Mouse (Mus musculus) liver, postnatal 0 days (tissue): Measurements from ENCODE around the gene Itih4. TPM values are rescaled to one million over a fixed set of nuclear protein-coding genes. Genes with fewer than 3 reads are reported as not detected.
A peak's percentile ranks its signal among the peaks of the same experiment; 100 is the strongest.

ENCODE experiments used
- ATAC-seq: fragments of 200-750 bp; cut with Nextera tagmentation; 2 replicates; pipeline ENCODE4 v1.8.0; 2017; ENCODE audit warnings: mild to moderate bottlenecking, moderate library complexity
- DNase-seq: peaks from one replicate; pipeline ENCODE4 v3.0.0-alpha.2; 2016
- H3K27ac ChIP-seq: fragments of 300-500 bp; sonication (generic); 2 replicates; pipeline ENCODE4 v1.5.1; 2014; ENCODE audit warnings: antibody characterized with exemption, moderate library complexity, mild to moderate bottlenecking, low read depth
- H3K27me3 ChIP-seq: fragments of 300-500 bp; sonication (generic); 2 replicates; pipeline ENCODE4 v1.6.1; 2014; ENCODE audit warnings: low read length, control low read depth, mixed read lengths; ENCODE audit not compliant: insufficient read depth
- H3K36me3 ChIP-seq: fragments of 300-500 bp; sonication (generic); replicated peaks from 2 replicates; pipeline ENCODE4 v1.6.1; 2014; ENCODE audit warnings: mild to moderate bottlenecking, control low read depth, low read length, moderate library complexity, mixed read lengths; ENCODE audit not compliant: insufficient read depth
- H3K4me1 ChIP-seq: fragments of 300-500 bp; sonication (generic); 2 replicates; pipeline ENCODE4 v1.6.1; 2014; ENCODE audit warnings: antibody characterized with exemption, mild to moderate bottlenecking, control low read depth; ENCODE audit not compliant: insufficient read depth
- H3K4me2 ChIP-seq: fragments of 300-500 bp; sonication (generic); 2 replicates; pipeline ENCODE4 v1.6.1; 2014; ENCODE audit warnings: low read depth, mild to moderate bottlenecking, low read length, moderate library complexity, mixed read lengths
- H3K4me3 ChIP-seq: fragments of 300-500 bp; sonication (generic); 2 replicates; pipeline ENCODE4 v1.5.1; 2014; ENCODE audit warnings: low read depth, low read length
- H3K9ac ChIP-seq: fragments of 300-500 bp; sonication (generic); replicated peaks from 2 replicates; pipeline ENCODE4 v1.6.1; 2014; ENCODE audit warnings: mild to moderate bottlenecking, moderate library complexity
- H3K9me3 ChIP-seq: fragments of 300-500 bp; sonication (generic); 2 replicates; pipeline ENCODE4 v1.6.1; 2016; ENCODE audit warnings: mild to moderate bottlenecking, control low read depth, low read length, mixed read lengths
- CTCF ChIP-seq: sonication (generic); IDR thresholded peaks from 2 replicates; pipeline ENCODE4 v1.5.1; 2016; ENCODE audit warnings: antibody characterized with exemption, low read depth
- EP300 ChIP-seq: IDR thresholded peaks from 2 replicates; pipeline ENCODE4 v1.6.1; 2016; ENCODE audit warnings: antibody characterized with exemption, low read depth, mild to moderate bottlenecking
- WGBS: fragments of 180-500 bp; shearing (Covaris S2); extraction: QIAGEN DNeasy Blood & Tissue Kit; methylation state at CpG from one replicate; pipeline ENCODE4 v1.1.7; 2014; ENCODE audit not compliant: insufficient replicate concordance; 5-methylcytosine and 5-hydroxymethylcytosine counted together
- polyA plus RNA-seq: library from polyadenylated mRNA; unstranded; fragments of >200 nt; fragmentation: Nextera tagmentation; extraction: Ambion mirVana; gene quantifications from 2 replicates; pipeline ENCODE4 v1.2.1, GENCODE M21; 2015

Itih4 gene
- polyA plus RNA-seq, 1 experiment from 2014 or later = 661 TPM

- H3K4me2 ChIP-seq = peak overlapping the region; percentile 66
- peak overlapping the region; percentile 74 for H3K9ac ChIP-seq
- H3K4me1 ChIP-seq = peaks cover 9% of the 10 kb centered on the region; the same call in 1 of the 2 replicates
- H3K27me3 ChIP-seq = no peaks in the 10 kb centered on the region
- WGBS = 43% methylated on average over 6 of the region's 8 CpGs
- H3K27ac ChIP-seq = peak overlapping the region; percentile 91
- H3K9me3 ChIP-seq = no peaks in the 10 kb centered on the region
- peaks cover 12% of the 10 kb centered on the region for H3K36me3 ChIP-seq
- H3K4me3 ChIP-seq = peak overlapping the region; percentile 50
- ATAC-seq = no peak
- TF ChIP-seq CTCF (no peak), EP300 (no peak)
- DNase-seq = no peak
These were observed 35.9 kb downstream of the Itih4 start for GRCm38 (mm10) chr14:30922053-30922670.

- H3K4me1 ChIP-seq = peaks cover 9% of the 10 kb centered on the region; the same call in 1 of the 2 replicates
- H3K9me3 ChIP-seq = no peaks in the 10 kb centered on the region
- peaks cover 7% of the 10 kb centered on the region; the same call in 1 of the 2 replicates for H3K36me3 ChIP-seq
- no peaks in the 10 kb centered on the region for H3K27me3 ChIP-seq
- DNase-seq (peak; percentile 78), ATAC-seq (peak; percentile 82)
- peak within 1 kb of the TSS; percentile 74 for H3K9ac ChIP-seq
- H3K27ac ChIP-seq = peak within 1 kb of the TSS; percentile 91
- 37% methylated on average over 6 of the region's 6 CpGs for WGBS
- H3K4me2 ChIP-seq = peak within 1 kb of the TSS; percentile 66
- TF ChIP-seq CTCF = no peak
- peak; percentile 81 for TF ChIP-seq EP300
- peak within 1 kb of the TSS; percentile 50 for H3K4me3 ChIP-seq
These were observed 37.3 kb downstream of the Itih4 start, which contains the start of gene Itih3 for GRCm38 (mm10) chr14:30923375-30924105. Gene Itih3, minus strand, starts transcription at chr14:30923760.

- no peaks in the 10 kb centered on the region for H3K27me3 ChIP-seq
These were observed 39.2 kb downstream of the Itih4 start for GRCm38 (mm10) chr14:30925492-30925891.

GRCm38 (mm10) chr14:30930386-30930785 is 44.1 kb downstream of the Itih4 start:
- Histone ChIP-seq H3K9ac (peak overlapping the region; percentile 26; the same call in 1 of the 2 replicates), H3K36me3 (peaks cover 14% of the 10 kb centered on the region), H3K9me3 (no peaks in the 10 kb centered on the region), H3K4me1 (peaks cover 8% of the 10 kb centered on the region), H3K4me3 (no peak overlapping the region), H3K27ac (peak overlapping the region; percentile 88), H3K4me2 (peak overlapping the region; percentile 38; the same call in 1 of the 2 replicates), H3K27me3 (no peaks in the 10 kb centered on the region)
- peak; percentile 82 for ATAC-seq
- DNase-seq = peak; percentile 73
- 56% methylated on average over 4 of the region's 4 CpGs for WGBS
- TF ChIP-seq CTCF (no peak), EP300 (peak; percentile 69)

More at GRCm38 (mm10) chr14:30925492-30925891, 39.2 kb downstream of the Itih4 start:
- Histone ChIP-seq H3K9me3 (no peaks in the 10 kb centered on the region), H3K27ac (peak overlapping the region; percentile 60), H3K4me3 (no peak overlapping the region), H3K4me2 (no peak overlapping the region), H3K9ac (no peak overlapping the region), H3K4me1 (peaks cover 12% of the 10 kb centered on the region), H3K36me3 (0 out of 2 replicates have a peak, but pooled peaks cover 2% of the 10 kb centered on the region)
- ATAC-seq (peak; percentile 56), DNase-seq (no peak)
- peak; percentile 61 for TF ChIP-seq EP300
- no peak for TF ChIP-seq CTCF
- 70% methylated on average over 3 of the region's 3 CpGs for WGBS

GRCm38 (mm10) chr14:30933351-30933750 is 47.1 kb downstream of the Itih4 start:
- no peak for DNase-seq
- WGBS = 78% methylated on average over 9 of the region's 9 CpGs

GRCm38 (mm10) chr14:30942254-30942653 is 56.0 kb downstream of the Itih4 start:
- H3K4me2 ChIP-seq = peak overlapping the region; percentile 60
- H3K36me3 ChIP-seq = no peaks in the 10 kb centered on the region
- no peaks in the 10 kb centered on the region for H3K9me3 ChIP-seq
- H3K27ac ChIP-seq = peak overlapping the region; percentile 98
- H3K27me3 ChIP-seq = no peaks in the 10 kb centered on the region
- TF ChIP-seq EP300 = no peak
- no peak for TF ChIP-seq CTCF
- H3K9ac ChIP-seq = peak overlapping the region; percentile 64
- ATAC-seq (no peak), DNase-seq (no peak)
- no peak overlapping the region for H3K4me3 ChIP-seq
- H3K4me1 ChIP-seq = peaks cover 4% of the 10 kb centered on the region
- 60% methylated on average over 4 of the region's 4 CpGs for WGBS

More at GRCm38 (mm10) chr14:30933351-30933750, 47.1 kb downstream of the Itih4 start:
- H3K9ac ChIP-seq = no peak overlapping the region
- H3K36me3 ChIP-seq = peaks cover 19% of the 10 kb centered on the region
- H3K27me3 ChIP-seq = no peaks in the 10 kb centered on the region
- H3K9me3 ChIP-seq = no peaks in the 10 kb centered on the region
- H3K4me1 ChIP-seq = peaks cover 8% of the 10 kb centered on the region
- TF ChIP-seq EP300 = no peak
- no peak for TF ChIP-seq CTCF
- H3K4me2 ChIP-seq = no peak overlapping the region
- no peak overlapping the region for H3K27ac ChIP-seq
- no peak overlapping the region for H3K4me3 ChIP-seq
- no peak for ATAC-seq
